Mouse (Mus musculus) limb, embryonic 14.5 days (tissue): ENCODE results near the gene Prickle2. TPM values are rescaled to one million over a fixed set of nuclear protein-coding genes. Genes with fewer than 3 reads are reported as not detected.

Source experiments
- ATAC-seq: fragments of 200-750 bp; cut with Nextera tagmentation; 2 replicates; pipeline ENCODE4 v1.8.0; 2017; ENCODE audit warnings: low read depth, moderate number of reproducible peaks, moderate TSS enrichment; ENCODE audit not compliant: low FRiP score
- DNase-seq: peaks from one replicate; pipeline ENCODE4 v3.0.0-alpha.2; 2015; ENCODE audit warnings: low spot score
- H3K27ac ChIP-seq: fragments of 300-500 bp; sonication (generic); replicated peaks from 2 replicates; pipeline ENCODE4 v1.5.1; 2014; ENCODE audit warnings: low read depth, mild to moderate bottlenecking, low read length, moderate library complexity, mixed read lengths
- H3K27me3 ChIP-seq: fragments of 300-500 bp; sonication (generic); 2 replicates; pipeline ENCODE4 v1.6.1; 2014; ENCODE audit warnings: low read length, mixed read lengths; ENCODE audit not compliant: control insufficient read depth, insufficient read depth
- H3K36me3 ChIP-seq: fragments of 300-500 bp; sonication (generic); 2 replicates; pipeline ENCODE4 v1.6.1; 2014; ENCODE audit warnings: mild to moderate bottlenecking, low read length, moderate library complexity, mixed read lengths; ENCODE audit not compliant: control insufficient read depth, insufficient read depth
- H3K4me1 ChIP-seq: fragments of 300-500 bp; sonication (generic); 2 replicates; pipeline ENCODE4 v1.6.1; 2014; ENCODE audit warnings: antibody characterized with exemption, low read length, mixed read lengths; ENCODE audit not compliant: control insufficient read depth, insufficient read depth
- H3K4me2 ChIP-seq: fragments of 300-500 bp; sonication (generic); replicated peaks from 2 replicates; pipeline ENCODE4 v1.6.1; 2014; ENCODE audit warnings: low read depth, mild to moderate bottlenecking, low read length, moderate library complexity; ENCODE audit not compliant: severe bottlenecking
- H3K4me3 ChIP-seq: fragments of 300-500 bp; sonication (generic); replicated peaks from 2 replicates; pipeline ENCODE4 v1.5.1; 2014; ENCODE audit warnings: low read length
- H3K9ac ChIP-seq: fragments of 300-500 bp; sonication (generic); 2 replicates; pipeline ENCODE4 v1.6.1; 2014; ENCODE audit warnings: mild to moderate bottlenecking, low read depth, low read length, moderate library complexity; ENCODE audit not compliant: severe bottlenecking
- H3K9me3 ChIP-seq: fragments of 300-500 bp; sonication (generic); 2 replicates; pipeline ENCODE4 v1.6.1; 2016; ENCODE audit warnings: low read length; ENCODE audit not compliant: control insufficient read depth
- POLR2A ChIP-seq: fragments of 200-500 bp; IDR thresholded peaks from 2 replicates; pipeline ENCODE4 v1.8.0; 2012; ENCODE audit warnings: inconsistent platforms, mild to moderate bottlenecking, moderate library complexity, borderline replicate concordance; ENCODE audit not compliant: insufficient read depth, insufficient read length; ENCODE audit errors: extremely low read depth
- WGBS: fragments of 180-500 bp; shearing (Covaris S2); extraction: QIAGEN DNeasy Blood & Tissue Kit; methylation state at CpG from one replicate; pipeline ENCODE4 v1.1.7; 2014; 5-methylcytosine and 5-hydroxymethylcytosine counted together
- polyA plus RNA-seq, 2 experiments: library from polyadenylated mRNA; depleted of rRNA in 1 of 2; stranded (reverse) in 1 of 2; unstranded in 1 of 2; fragments of >200 nt; fragmentation: Nextera tagmentation in 1 of 2; extraction: Ambion mirVana in 1 of 2; gene quantifications; 2 replicates each; pipeline versions ENCODE4 v1.2.1 to v1.2.3; 2012 to 2014

Prickle2 gene
- polyA plus RNA-seq, 2 experiments, result 5.5 to 8.0 TPM

GRCm38 (mm10) chr6:92463768-92464167 is 242.2 kb downstream of the Prickle2 start:
- Histone ChIP-seq H3K27me3 (no peaks in the 10 kb centered on the region), H3K4me2 (no peak overlapping the region), H3K9me3 (no peaks in the 10 kb centered on the region), H3K27ac (no peak overlapping the region), H3K4me3 (no peak overlapping the region), H3K9ac (no peak overlapping the region), H3K4me1 (peaks cover 9% of the 10 kb centered on the region; the same call in 1 of the 2 replicates), H3K36me3 (no peaks in the 10 kb centered on the region)
- ATAC-seq, result no peak
- TF ChIP-seq POLR2A, result no peak
- no peak for DNase-seq
- 54% methylated on average over 9 of the region's 9 CpGs for WGBS

- no peak for ATAC-seq
- no peak for DNase-seq
- WGBS, result 43% methylated on average over 2 of the region's 2 CpGs
These were observed 245.2 kb downstream of the Prickle2 start for GRCm38 (mm10) chr6:92460750-92461149.

DNA sequence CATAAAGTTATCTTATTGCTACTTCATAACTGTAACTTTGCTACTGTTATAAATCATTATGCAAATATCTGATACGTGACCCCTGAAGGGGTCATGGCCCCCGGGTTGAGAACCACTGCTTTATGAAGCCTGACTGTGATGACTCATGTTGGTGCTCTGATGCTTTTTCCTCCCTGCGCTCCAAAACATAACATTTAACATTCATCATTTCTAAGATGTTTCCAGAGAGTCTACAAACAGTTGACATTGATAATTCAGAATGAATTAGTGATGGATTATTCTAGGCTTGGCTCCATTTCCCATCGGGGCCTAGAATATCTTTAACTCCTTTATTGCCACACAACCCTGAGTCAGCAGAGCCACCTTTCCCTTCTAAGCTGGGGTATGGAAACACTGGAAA is 247.9 kb downstream of the Prickle2 start:
- no peak overlapping the region for H3K27ac ChIP-seq
- no peaks in the 10 kb centered on the region for H3K4me1 ChIP-seq
- no peaks in the 10 kb centered on the region for H3K27me3 ChIP-seq
- H3K9ac ChIP-seq, result no peak overlapping the region
- no peak overlapping the region for H3K4me2 ChIP-seq
- ATAC-seq (no peak), DNase-seq (no peak)
- 81% methylated on average over 4 of the region's 4 CpGs for WGBS
- H3K9me3 ChIP-seq, result no peaks in the 10 kb centered on the region
- TF ChIP-seq POLR2A, result no peak
- H3K4me3 ChIP-seq, result no peak overlapping the region
- no peaks in the 10 kb centered on the region for H3K36me3 ChIP-seq

More at GRCm38 (mm10) chr6:92460750-92461149, 245.2 kb downstream of the Prickle2 start:
- Histone ChIP-seq H3K27me3 (no peaks in the 10 kb centered on the region), H3K9me3 (no peaks in the 10 kb centered on the region), H3K9ac (no peak overlapping the region), H3K4me2 (no peak overlapping the region), H3K4me1 (0 out of 2 replicates have a peak, but pooled peaks cover 3% of the 10 kb centered on the region), H3K27ac (no peak overlapping the region), H3K36me3 (no peaks in the 10 kb centered on the region), H3K4me3 (no peak overlapping the region)
- no peak for TF ChIP-seq POLR2A

- no peak for TF ChIP-seq POLR2A
These were observed 254.5 kb downstream of the Prickle2 start for GRCm38 (mm10) chr6:92451421-92451820.

GRCm38 (mm10) chr6:92449956-92450355 is 256.0 kb downstream of the Prickle2 start:
- ATAC-seq (no peak), DNase-seq (no peak)
- Histone ChIP-seq H3K9ac (no peak overlapping the region), H3K27me3 (no peaks in the 10 kb centered on the region), H3K27ac (no peak overlapping the region), H3K4me3 (no peak overlapping the region), H3K9me3 (no peaks in the 10 kb centered on the region), H3K4me1 (peaks cover 10% of the 10 kb centered on the region), H3K36me3 (no peaks in the 10 kb centered on the region), H3K4me2 (no peak overlapping the region)
- no peak for TF ChIP-seq POLR2A
- 93% methylated on average over 1 of the region's 1 CpGs for WGBS

More at GRCm38 (mm10) chr6:92451421-92451820, 254.5 kb downstream of the Prickle2 start:
- no peak overlapping the region for H3K9ac ChIP-seq
- DNase-seq, result no peak
- no peaks in the 10 kb centered on the region for H3K9me3 ChIP-seq
- no peak overlapping the region for H3K4me2 ChIP-seq
- no peaks in the 10 kb centered on the region for H3K27me3 ChIP-seq
- no peak overlapping the region for H3K4me3 ChIP-seq
- peaks cover 10% of the 10 kb centered on the region for H3K4me1 ChIP-seq
- no peaks in the 10 kb centered on the region for H3K36me3 ChIP-seq
- WGBS, result 57% methylated on average over 1 of the region's 1 CpGs
- ATAC-seq, result no peak
- no peak overlapping the region for H3K27ac ChIP-seq

GRCm38 (mm10) chr6:92446662-92447061 is 259.3 kb downstream of the Prickle2 start:
- Histone ChIP-seq H3K27me3 (no peaks in the 10 kb centered on the region), H3K9me3 (no peaks in the 10 kb centered on the region), H3K36me3 (no peaks in the 10 kb centered on the region), H3K4me1 (peaks cover 6% of the 10 kb centered on the region), H3K9ac (no peak overlapping the region), H3K27ac (no peak overlapping the region), H3K4me2 (no peak overlapping the region), H3K4me3 (no peak overlapping the region)
- 60% methylated on average over 3 of the region's 3 CpGs for WGBS
- DNase-seq (no peak), ATAC-seq (no peak)
- no peak for TF ChIP-seq POLR2A
